In the genomic region with DNA sequence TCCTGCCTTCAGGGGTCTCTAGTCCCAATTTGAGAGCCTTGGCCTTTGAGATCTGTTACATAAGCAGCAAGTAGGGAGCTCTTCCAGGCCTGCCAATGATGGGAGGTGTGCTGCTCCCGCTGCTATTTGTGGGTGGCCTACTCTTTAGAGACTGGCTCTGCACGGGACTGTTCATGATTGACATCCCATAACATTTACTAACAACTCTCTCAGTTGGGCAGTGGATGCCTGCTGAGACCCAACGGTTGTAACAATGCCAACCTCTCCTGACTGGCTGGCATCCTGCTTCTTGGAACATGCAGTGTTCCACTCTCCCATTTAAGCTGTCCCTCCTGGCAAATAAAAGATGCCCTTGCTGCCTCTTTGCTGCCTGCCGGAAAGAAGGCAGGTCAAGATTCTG, we compare ENCODE assay signal across 13 mouse cellular contexts.
A peak's percentile ranks its signal among the peaks of the same experiment; 100 is the strongest.
DNase-seq lines count a peak whose midpoint lies in the region; ATAC-seq and TF ChIP-seq lines count a peak whose summit lies in the region.
"Had no signal": no experiment of that assay in that cellular context is flagged by ENCODE, and none has a peak within 500 bp of the region (broad histone marks: within the 10 kb centered on the region; RNA-seq: fewer than 3 reads in every experiment).

No protein-coding gene starts in this region.

- no peaks in the 10 kb centered on the region for H3K9me3 ChIP-seq in midbrain, embryonic 14.5 days (ENCODE audit: control insufficient read depth, low read length)
- no peaks in the 10 kb centered on the region for H3K9me3 ChIP-seq in midbrain, embryonic 10.5 days (replicated peaks)
- H3K9me3 ChIP-seq in midbrain, postnatal 0 days (ENCODE audit: low read length): 0 out of 2 replicates have a peak, but pooled peaks cover 3% of the 10 kb centered on the region
- no peaks in the 10 kb centered on the region for H3K9me3 ChIP-seq in intestine, embryonic 16.5 days (ENCODE audit: control insufficient read depth, low read length)
- H3K9me3 ChIP-seq: limb, embryonic 10.5 days had no signal

- no peak for TF ChIP-seq CTCF in midbrain, postnatal 0 days (IDR thresholded peaks at IDR 0.05)

- no peak overlapping the region for H3K27ac ChIP-seq in midbrain, embryonic 14.5 days (replicated peaks; ENCODE audit: low read depth, low read length)
- no peak overlapping the region for H3K27ac ChIP-seq in midbrain, embryonic 10.5 days (replicated peaks)
- no peak overlapping the region for H3K27ac ChIP-seq in midbrain, postnatal 0 days (ENCODE audit: low read depth, low read length)
- no peak overlapping the region for H3K27ac ChIP-seq in intestine, embryonic 16.5 days (ENCODE audit: low read length)
- H3K27ac ChIP-seq: limb, embryonic 10.5 days had no signal

- no peaks in the 10 kb centered on the region for H3K27me3 ChIP-seq in midbrain, embryonic 14.5 days (ENCODE audit: control insufficient read depth, insufficient read depth, low read length)
- H3K27me3 ChIP-seq in midbrain, embryonic 10.5 days (ENCODE audit: low read depth, poor library complexity, severe bottlenecking): no peaks in the 10 kb centered on the region
- H3K27me3 ChIP-seq in midbrain, postnatal 0 days (ENCODE audit: insufficient read depth, low read length): no peaks in the 10 kb centered on the region
- no peaks in the 10 kb centered on the region for H3K27me3 ChIP-seq in intestine, embryonic 16.5 days (replicated peaks; ENCODE audit: control insufficient read depth, insufficient read depth, low read length)

- WGBS in midbrain, embryonic 14.5 days: 35% methylated on average over 4 of the region's 4 CpGs
- WGBS in midbrain, embryonic 10.5 days: 63% methylated on average over 4 of the region's 4 CpGs
- WGBS in midbrain, postnatal 0 days: 21% methylated on average over 4 of the region's 4 CpGs
- WGBS in intestine, embryonic 16.5 days: 72% methylated on average over 4 of the region's 4 CpGs

- H3K36me3 ChIP-seq in midbrain, embryonic 14.5 days (ENCODE audit: control insufficient read depth, insufficient read depth, low read length): no peaks in the 10 kb centered on the region
- H3K36me3 ChIP-seq in midbrain, embryonic 10.5 days: no peaks in the 10 kb centered on the region
- no peaks in the 10 kb centered on the region for H3K36me3 ChIP-seq in midbrain, postnatal 0 days (ENCODE audit: insufficient read depth, low read length)
- no peaks in the 10 kb centered on the region for H3K36me3 ChIP-seq in intestine, embryonic 16.5 days (ENCODE audit: control insufficient read depth, insufficient read depth, low read length)
- H3K36me3 ChIP-seq: limb, embryonic 10.5 days had no signal

- no peak overlapping the region for H3K9ac ChIP-seq in midbrain, embryonic 14.5 days (replicated peaks; ENCODE audit: low read length)
- no peak overlapping the region for H3K9ac ChIP-seq in midbrain, postnatal 0 days (replicated peaks; ENCODE audit: low read length, poor library complexity, severe bottlenecking)
- H3K9ac ChIP-seq in intestine, embryonic 16.5 days (ENCODE audit: low read depth, low read length): no peak overlapping the region

- no peak overlapping the region for H3K4me2 ChIP-seq in midbrain, embryonic 14.5 days (ENCODE audit: low read length)
- H3K4me2 ChIP-seq in midbrain, postnatal 0 days (ENCODE audit: low read depth, low read length, poor library complexity, severe bottlenecking): no peak overlapping the region
- H3K4me2 ChIP-seq in intestine, embryonic 16.5 days (ENCODE audit: low read depth, low read length): no peak overlapping the region

- peak; percentile 89 for DNase-seq in heart, adult 11 months
- DNase-seq in heart, postnatal 4 days: no peak
- peak; percentile 21 for DNase-seq in midbrain, embryonic 14.5 days
- DNase-seq in midbrain, embryonic 10.5 days (ENCODE audit: low spot score): no peak
- peak; percentile 63 to 78 for DNase-seq in cerebellum, postnatal 10 days
- DNase-seq in midbrain, postnatal 0 days (ENCODE audit: low spot score): peak; percentile 67
- DNase-seq in thymus, postnatal 10 days (ENCODE audit: low spot score in 2 of 2): no peak
- DNase-seq: B cell, adult 2 months; lung, adult 18-20 months had no signal

- no peaks in the 10 kb centered on the region; the same call in 1 of the 2 replicates for H3K4me1 ChIP-seq in midbrain, embryonic 14.5 days (ENCODE audit: control insufficient read depth, insufficient read depth, low read length)
- peaks cover 21% of the 10 kb centered on the region for H3K4me1 ChIP-seq in midbrain, embryonic 10.5 days
- no peaks in the 10 kb centered on the region for H3K4me1 ChIP-seq in midbrain, postnatal 0 days (ENCODE audit: insufficient read depth, low read length)
- H3K4me1 ChIP-seq in intestine, embryonic 16.5 days (ENCODE audit: control insufficient read depth, insufficient read depth, low read length): 0 out of 2 replicates have a peak, but pooled peaks cover 3% of the 10 kb centered on the region

- ATAC-seq in midbrain, embryonic 14.5 days (ENCODE audit: low FRiP score, low TSS enrichment): no peak
- peak; percentile 23; the same call in 1 of the 2 replicates for ATAC-seq in midbrain, postnatal 0 days (ENCODE audit: low FRiP score)
- ATAC-seq in intestine, embryonic 16.5 days: no peak
- ATAC-seq: intestine, postnatal 0 days had no signal

- H3K4me3 ChIP-seq in midbrain, embryonic 14.5 days (replicated peaks; ENCODE audit: low read depth, low read length): no peak overlapping the region
- no peak overlapping the region for H3K4me3 ChIP-seq in midbrain, embryonic 10.5 days
- H3K4me3 ChIP-seq in midbrain, postnatal 0 days (ENCODE audit: low read depth, low read length): no peak overlapping the region
- no peak overlapping the region for H3K4me3 ChIP-seq in intestine, embryonic 16.5 days (ENCODE audit: low read length)
- H3K4me3 ChIP-seq: limb, embryonic 10.5 days; megakaryocyte, embryonic 14.5 days had no signal

Comparison
In these comparisons a context has a peak if more than half of its experiments do, and no peak if none do; other contexts are left out.
1. DNase-seq: peak in heart, adult 11 months (single experiment), midbrain, embryonic 14.5 days (single experiment), cerebellum, postnatal 10 days (2 of 2) and midbrain, postnatal 0 days (single experiment); none in heart, postnatal 4 days (single experiment), midbrain, embryonic 10.5 days (single experiment) and thymus, postnatal 10 days (0 of 2).